Mouse (Mus musculus): Measurements from ENCODE around the gene Prr11.
"Not testable (repeated sequence)": the region's sequence is repeated elsewhere in the genome, so short reads cannot be mapped to it uniquely, and the experiment has no call there.

The Prr11 gene

DNA sequence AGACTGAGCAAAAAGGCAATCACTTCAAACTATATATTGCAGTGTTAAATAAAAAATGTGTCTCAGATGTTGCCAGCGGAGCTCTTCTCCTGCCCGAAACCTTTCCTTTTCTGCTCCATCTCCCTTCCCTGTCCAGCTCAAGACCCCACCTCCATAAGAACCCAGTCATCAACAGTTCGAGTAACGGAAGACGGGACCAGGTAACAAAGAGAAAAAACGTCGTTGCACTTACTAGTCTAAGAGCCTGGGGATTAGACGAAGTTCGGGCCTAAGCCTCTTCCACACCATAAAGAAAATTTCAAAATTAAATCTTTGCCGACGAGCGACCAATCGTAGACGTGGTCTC lies at the start of gene Prr11:
TSS of gene Prr11 (minus strand) at position 300 of the 346 bp plus-strand sequence.
- no peak for DNase-seq (ENCODE audit: low spot score)

GRCm38 (mm10) chr11:87158012-87158411 lies 49.5 kb upstream of the Prr11 start:
- no peak for DNase-seq (ENCODE audit: low spot score)

GRCm38 (mm10) chr11:87136233-87136632 lies 27.7 kb upstream of the Prr11 start:
- no peak for DNase-seq (ENCODE audit: low spot score)

GRCm38 (mm10) chr11:87126824-87127816 lies 18.6 kb upstream of the Prr11 start, which contains the start of gene Trim37:
Gene Trim37 (plus strand): TSS chr11:87127077.
- DNase-seq (ENCODE audit: low spot score): peak; percentile 83

- no peak for DNase-seq (ENCODE audit: low spot score)
These were observed 17.8 kb upstream of the Prr11 start for GRCm38 (mm10) chr11:87126281-87126823.

DNA sequence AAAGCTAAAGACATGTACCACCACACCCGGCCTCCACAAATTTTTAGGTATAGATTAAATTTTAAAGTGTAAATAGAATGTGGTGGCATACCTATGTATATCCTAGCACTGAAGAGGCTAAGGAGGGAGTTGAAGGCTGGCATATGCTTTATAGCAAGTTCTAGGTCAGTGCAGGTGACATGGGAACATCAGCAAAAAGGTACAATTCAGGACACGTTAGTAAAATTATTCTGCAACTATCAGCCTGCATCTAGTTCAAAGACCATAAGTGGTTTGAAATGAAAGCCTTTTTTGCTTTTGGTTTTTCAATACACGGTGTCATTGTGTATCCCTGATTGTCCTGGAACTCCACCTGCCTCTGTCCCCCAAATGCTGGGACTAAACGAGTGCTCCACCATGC lies 17.1 kb upstream of the Prr11 start:
- DNase-seq (ENCODE audit: low spot score): no peak

DNA sequence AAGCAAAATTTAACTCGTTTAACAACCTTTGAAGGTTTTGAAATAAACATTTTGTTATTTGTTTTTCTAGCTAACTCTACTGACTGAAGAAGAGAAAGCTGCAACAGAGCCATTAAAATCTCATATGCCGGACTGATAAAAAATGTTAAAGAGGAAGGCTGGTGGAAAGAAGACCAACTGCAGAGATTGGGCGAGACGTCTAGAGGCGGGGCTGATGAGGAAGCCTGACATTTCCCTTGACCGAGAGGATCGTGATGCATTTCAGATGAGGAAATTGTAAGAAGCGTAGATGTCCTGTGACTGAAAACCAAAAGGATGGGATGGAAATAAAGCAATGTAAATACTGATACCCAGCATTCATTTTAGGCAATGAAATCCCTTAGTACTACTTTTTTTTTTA lies 13.4 kb upstream of the Prr11 start:
- no peak for DNase-seq (ENCODE audit: low spot score)

DNA sequence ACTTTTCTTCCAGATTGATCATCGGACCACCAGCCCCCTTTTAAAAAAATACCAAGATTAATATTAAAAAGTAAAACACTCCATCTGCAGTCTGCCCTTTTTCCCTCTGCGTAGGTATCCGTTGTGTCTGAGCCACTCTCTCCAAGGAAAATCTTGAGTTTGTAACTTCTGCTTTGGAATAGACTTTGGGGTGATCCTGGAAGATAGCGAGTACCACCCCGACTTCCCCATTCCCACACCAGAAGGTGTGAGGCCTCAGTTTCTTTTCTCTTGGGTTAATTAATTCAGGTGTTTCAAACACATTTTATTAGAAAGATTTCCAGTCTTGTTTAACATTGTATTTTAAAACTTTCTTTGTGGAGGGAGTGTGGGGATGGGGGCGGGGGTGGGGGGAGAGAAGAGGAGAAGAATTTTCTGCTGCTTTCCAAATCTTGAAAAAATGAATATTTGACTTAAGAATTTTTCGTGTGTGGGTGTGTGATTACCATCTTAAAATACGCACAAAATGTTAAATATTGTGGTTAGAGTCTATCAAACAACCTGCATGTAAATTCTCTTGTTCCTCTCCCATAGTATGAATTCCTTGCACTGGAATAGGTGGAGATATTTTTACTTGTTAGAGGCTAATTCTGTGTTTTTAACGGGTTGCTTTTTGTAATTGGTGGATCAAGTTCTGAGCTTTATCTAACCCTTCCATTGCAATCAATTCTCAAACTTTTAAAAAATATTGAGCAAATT lies 1.8 kb upstream of the Prr11 start:
- no peak for DNase-seq (ENCODE audit: low spot score)

GRCm38 (mm10) chr11:87109519-87110171 lies 1.1 kb upstream of the Prr11 start:
- no peak for DNase-seq (ENCODE audit: low spot score)

DNA sequence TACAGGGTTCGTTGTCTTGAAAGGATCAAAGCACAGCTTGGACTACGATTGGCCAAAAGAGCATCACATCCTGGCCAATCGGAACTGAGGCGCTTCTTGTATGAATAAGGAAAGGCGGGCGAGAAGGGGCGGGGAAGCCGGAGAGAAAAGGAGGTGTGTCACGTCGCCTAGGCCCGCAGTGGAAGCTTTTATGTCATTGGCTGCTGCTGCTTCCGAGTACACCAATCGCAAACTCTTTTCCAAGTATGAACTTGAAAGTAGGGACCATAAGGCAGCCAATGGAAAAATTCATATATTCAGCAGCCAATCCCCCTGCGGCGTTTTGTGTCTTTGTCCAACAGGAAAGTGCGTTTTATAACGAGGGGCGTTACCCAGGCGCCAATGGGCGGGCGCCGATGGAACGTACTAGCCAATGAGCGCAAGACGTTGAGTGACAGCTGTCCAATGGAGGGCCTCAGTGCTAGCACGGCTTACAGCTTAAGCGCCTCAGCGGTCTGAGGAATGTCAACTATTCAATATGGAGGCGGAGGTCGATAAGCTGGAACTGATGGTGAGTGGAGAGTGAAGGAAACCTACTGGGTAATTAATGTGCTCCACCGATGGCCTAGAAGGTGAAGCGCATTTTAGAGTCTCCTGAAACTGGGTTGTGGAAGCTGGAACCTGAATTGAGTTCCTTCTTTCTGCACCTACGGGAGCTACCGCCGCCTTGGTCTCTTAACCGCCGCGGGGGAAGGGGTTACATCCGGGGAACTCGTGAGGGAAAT lies 429 bp upstream of the Prr11 start, which contains the start of gene Ska2:
TSS of gene Ska2 (plus strand) at position 480 of the 764 bp plus-strand sequence.
- DNase-seq (ENCODE audit: low spot score): peak; percentile 98

GRCm38 (mm10) chr11:87087142-87087541 lies 21.4 kb downstream of the Prr11 start:
- no peak for DNase-seq (ENCODE audit: low spot score)

DNA sequence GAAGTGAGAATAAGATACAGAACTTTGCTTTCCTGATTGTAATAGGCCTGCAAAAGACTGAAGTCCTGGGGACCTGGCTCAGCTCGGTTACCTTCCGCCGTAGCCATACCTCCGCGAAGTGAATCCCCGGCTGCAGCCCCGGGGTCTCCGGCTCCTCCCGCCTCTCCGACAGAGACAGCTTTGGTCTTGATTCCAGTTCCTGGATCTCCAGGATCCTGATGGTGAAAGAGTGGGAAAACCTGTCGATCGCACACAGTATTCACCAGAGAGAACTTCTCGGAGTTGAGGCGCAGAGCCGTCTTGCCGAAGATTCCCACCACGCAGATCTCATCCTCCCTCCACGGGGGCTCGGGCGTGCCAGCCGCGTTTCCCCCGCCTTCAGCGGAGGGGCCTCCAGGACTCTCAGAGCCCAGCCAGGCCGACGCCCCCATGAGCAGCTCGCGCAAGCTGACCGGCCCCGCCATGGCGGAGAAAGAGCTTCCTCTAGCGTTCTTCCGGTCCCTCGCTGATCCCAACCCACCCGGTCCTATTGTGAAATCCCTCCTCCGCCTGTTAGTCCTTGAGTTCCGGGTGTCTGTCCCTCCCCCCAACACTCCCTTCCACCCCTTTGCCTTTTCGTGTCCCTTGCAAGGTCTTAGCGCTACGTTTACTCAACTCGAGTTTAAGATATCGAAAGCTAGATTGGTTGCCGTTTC lies 22.1 kb downstream of the Prr11 start, which contains the start of gene Smg8:
TSS of gene Smg8 (minus strand) at position 485 of the 695 bp plus-strand sequence.
- DNase-seq (ENCODE audit: low spot score): peak; percentile 71

DNA sequence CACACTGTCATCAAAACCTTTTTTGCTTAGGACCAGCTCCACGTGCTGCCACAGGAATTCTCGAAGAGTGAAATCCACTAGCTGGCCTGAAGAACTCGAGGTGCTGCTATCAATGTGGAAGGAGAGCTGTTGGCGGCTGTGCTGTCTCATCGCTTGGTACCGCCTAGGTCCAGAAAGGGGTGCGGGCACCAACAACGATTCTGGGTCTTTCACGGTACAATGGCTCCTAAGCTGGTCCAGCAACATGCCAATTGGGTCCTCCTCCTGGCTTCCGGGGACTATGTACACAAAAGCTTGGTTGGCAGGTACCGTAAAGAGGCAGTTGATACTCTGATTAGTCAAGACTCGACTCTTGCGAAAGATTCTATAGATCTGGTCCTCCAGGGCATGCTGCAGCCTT lies 23.0 kb downstream of the Prr11 start:
- DNase-seq (ENCODE audit: low spot score): no peak

DNA sequence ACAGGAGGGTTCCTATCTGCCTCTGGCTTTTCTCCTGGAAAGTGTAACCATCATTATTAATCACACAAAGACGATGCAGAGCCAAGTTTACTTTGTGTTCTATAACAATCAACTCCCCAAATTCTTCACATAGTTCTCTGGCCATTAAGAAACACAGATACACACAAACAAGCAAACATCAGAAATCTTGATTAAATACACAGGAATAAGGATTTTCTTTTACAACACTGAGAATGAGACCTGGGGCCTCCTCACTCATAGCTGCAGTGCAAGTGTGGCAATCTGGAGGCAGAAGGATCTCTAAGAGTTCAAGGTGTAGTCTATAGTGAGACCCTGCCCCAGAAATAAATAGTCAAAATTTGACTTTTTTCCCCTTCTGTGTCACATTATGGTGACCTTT lies 24.8 kb downstream of the Prr11 start:
- DNase-seq (ENCODE audit: low spot score): no peak

GRCm38 (mm10) chr11:87073866-87074440 lies 34.6 kb downstream of the Prr11 start, which contains the start of gene Gdpd1:
Gene Gdpd1 (minus strand): TSS chr11:87074062.
- DNase-seq (ENCODE audit: low spot score): peak; percentile 84

- peak; percentile 54 for DNase-seq (ENCODE audit: low spot score)
These were observed 35.1 kb downstream of the Prr11 start for GRCm38 (mm10) chr11:87073343-87073865.

- no peak for DNase-seq (ENCODE audit: low spot score)
These were observed 46.4 kb downstream of the Prr11 start for GRCm38 (mm10) chr11:87062087-87062486.

- DNase-seq (ENCODE audit: low spot score): no peak
These were observed 48.1 kb downstream of the Prr11 start for GRCm38 (mm10) chr11:87060410-87060809.

GRCm38 (mm10) chr11:87056286-87056685 lies 52.2 kb downstream of the Prr11 start:
- no peak for DNase-seq (ENCODE audit: low spot score)

- not testable (repeated sequence) for DNase-seq (ENCODE audit: low spot score)
These were observed 59.6 kb downstream of the Prr11 start for GRCm38 (mm10) chr11:87048900-87049299.
